Mouse (Mus musculus) limb, embryonic 14.5 days (tissue): ENCODE data around the gene Rab4b. TPM values are rescaled to one million over a fixed set of nuclear protein-coding genes. Genes with fewer than 3 reads are reported as not detected.

Experiments used
- ATAC-seq: fragments of 200-750 bp; cut with Nextera tagmentation; 2 replicates; pipeline ENCODE4 v1.8.0; 2017; ENCODE audit warnings: low read depth, moderate number of reproducible peaks, moderate TSS enrichment; ENCODE audit not compliant: low FRiP score
- DNase-seq: peaks from one replicate; pipeline ENCODE4 v3.0.0-alpha.2; 2015; ENCODE audit warnings: low spot score
- H3K27ac ChIP-seq: fragments of 300-500 bp; sonication (generic); replicated peaks from 2 replicates; pipeline ENCODE4 v1.5.1; 2014; ENCODE audit warnings: low read depth, mild to moderate bottlenecking, low read length, moderate library complexity, mixed read lengths
- H3K27me3 ChIP-seq: fragments of 300-500 bp; sonication (generic); 2 replicates; pipeline ENCODE4 v1.6.1; 2014; ENCODE audit warnings: low read length, mixed read lengths; ENCODE audit not compliant: control insufficient read depth, insufficient read depth
- H3K36me3 ChIP-seq: fragments of 300-500 bp; sonication (generic); 2 replicates; pipeline ENCODE4 v1.6.1; 2014; ENCODE audit warnings: mild to moderate bottlenecking, low read length, moderate library complexity, mixed read lengths; ENCODE audit not compliant: control insufficient read depth, insufficient read depth
- H3K4me1 ChIP-seq: fragments of 300-500 bp; sonication (generic); 2 replicates; pipeline ENCODE4 v1.6.1; 2014; ENCODE audit warnings: antibody characterized with exemption, low read length, mixed read lengths; ENCODE audit not compliant: control insufficient read depth, insufficient read depth
- H3K4me2 ChIP-seq: fragments of 300-500 bp; sonication (generic); replicated peaks from 2 replicates; pipeline ENCODE4 v1.6.1; 2014; ENCODE audit warnings: low read depth, mild to moderate bottlenecking, low read length, moderate library complexity; ENCODE audit not compliant: severe bottlenecking
- H3K4me3 ChIP-seq: fragments of 300-500 bp; sonication (generic); replicated peaks from 2 replicates; pipeline ENCODE4 v1.5.1; 2014; ENCODE audit warnings: low read length
- H3K9ac ChIP-seq: fragments of 300-500 bp; sonication (generic); 2 replicates; pipeline ENCODE4 v1.6.1; 2014; ENCODE audit warnings: mild to moderate bottlenecking, low read depth, low read length, moderate library complexity; ENCODE audit not compliant: severe bottlenecking
- H3K9me3 ChIP-seq: fragments of 300-500 bp; sonication (generic); 2 replicates; pipeline ENCODE4 v1.6.1; 2016; ENCODE audit warnings: low read length; ENCODE audit not compliant: control insufficient read depth
- POLR2A ChIP-seq: fragments of 200-500 bp; IDR thresholded peaks from 2 replicates; pipeline ENCODE4 v1.8.0; 2012; ENCODE audit warnings: inconsistent platforms, mild to moderate bottlenecking, moderate library complexity, borderline replicate concordance; ENCODE audit not compliant: insufficient read depth, insufficient read length; ENCODE audit errors: extremely low read depth
- WGBS: fragments of 180-500 bp; shearing (Covaris S2); extraction: QIAGEN DNeasy Blood & Tissue Kit; methylation state at CpG from one replicate; pipeline ENCODE4 v1.1.7; 2014; 5-methylcytosine and 5-hydroxymethylcytosine counted together
- polyA plus RNA-seq, 2 experiments: library from polyadenylated mRNA; depleted of rRNA in 1 of 2; stranded (reverse) in 1 of 2; unstranded in 1 of 2; fragments of >200 nt; fragmentation: Nextera tagmentation in 1 of 2; extraction: Ambion mirVana in 1 of 2; gene quantifications; 2 replicates each; pipeline versions ENCODE4 v1.2.1 to v1.2.3; 2012 to 2014

Rab4b gene
- polyA plus RNA-seq, 2 experiments: 61.5 to 78.3 TPM

DNA sequence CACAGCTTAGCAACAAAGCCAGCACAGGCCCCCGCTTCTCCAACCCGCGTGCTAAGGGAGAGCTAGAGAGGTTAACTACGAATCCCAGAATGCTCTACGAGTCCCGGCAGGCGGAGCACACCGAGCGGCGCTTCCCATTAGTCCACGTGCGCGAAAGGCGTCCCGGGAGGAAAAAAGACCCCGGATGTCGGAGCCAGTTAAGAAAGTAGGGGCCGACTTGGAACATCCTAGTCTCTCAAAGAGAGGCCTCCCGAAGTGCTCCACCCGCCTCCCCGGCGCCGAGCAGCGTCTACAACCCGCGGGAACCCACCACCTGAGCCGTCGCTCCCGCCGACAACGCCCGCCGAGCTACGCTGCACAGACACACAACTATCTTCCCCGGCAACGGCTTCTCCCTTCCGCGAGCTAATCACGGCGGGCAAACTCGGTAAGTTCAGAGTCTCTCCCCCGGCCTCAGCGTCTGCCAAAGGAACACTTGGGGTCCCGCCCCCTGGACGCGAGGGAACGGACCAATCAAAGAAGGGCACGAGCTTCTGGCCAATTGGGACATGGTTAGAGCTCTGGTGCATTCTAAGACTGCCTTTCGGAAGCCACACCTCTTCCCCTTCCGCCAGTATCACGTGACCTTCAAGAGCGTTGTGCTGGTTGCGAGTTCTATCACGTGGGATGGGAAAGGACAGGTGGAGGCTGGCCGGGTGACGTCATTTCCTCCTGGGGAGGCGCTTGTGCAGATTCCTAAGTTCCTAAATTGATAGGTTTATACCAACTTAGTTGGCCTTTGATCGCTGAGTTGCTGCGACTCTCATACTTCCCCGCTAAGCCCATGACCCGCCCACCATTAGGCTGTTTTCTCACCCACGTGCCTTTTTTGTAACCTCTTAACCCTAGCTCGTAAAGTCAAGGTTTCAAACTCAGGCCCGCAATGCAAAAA is 17.2 kb upstream of the Rab4b start, which contains the start of the genes BC024978 and Snrpa:
Gene BC024978, plus strand, starts transcription at position 101 of the 931 bp plus-strand sequence.
Gene Snrpa, minus strand, starts transcription at position 591 of the 931 bp plus-strand sequence.
- H3K27me3 ChIP-seq: no peaks in the 10 kb centered on the region
- TF ChIP-seq POLR2A: peak; percentile 58; the same call in 1 of the 2 replicates
- peaks cover 16% of the 10 kb centered on the region for H3K4me1 ChIP-seq
- peaks cover 38% of the 10 kb centered on the region for H3K36me3 ChIP-seq
- peak within 1 kb of the TSS; percentile 95 for H3K4me3 ChIP-seq
- no peaks in the 10 kb centered on the region for H3K9me3 ChIP-seq
- DNase-seq: peak; percentile 99
- H3K4me2 ChIP-seq: peak within 1 kb of the TSS; percentile 89
- ATAC-seq: peak; percentile 99
- peak within 1 kb of the TSS; percentile 99 for H3K27ac ChIP-seq
- under 1% methylated on average over 59 of the region's 64 CpGs for WGBS
- H3K9ac ChIP-seq: peak within 1 kb of the TSS; percentile 95

DNA sequence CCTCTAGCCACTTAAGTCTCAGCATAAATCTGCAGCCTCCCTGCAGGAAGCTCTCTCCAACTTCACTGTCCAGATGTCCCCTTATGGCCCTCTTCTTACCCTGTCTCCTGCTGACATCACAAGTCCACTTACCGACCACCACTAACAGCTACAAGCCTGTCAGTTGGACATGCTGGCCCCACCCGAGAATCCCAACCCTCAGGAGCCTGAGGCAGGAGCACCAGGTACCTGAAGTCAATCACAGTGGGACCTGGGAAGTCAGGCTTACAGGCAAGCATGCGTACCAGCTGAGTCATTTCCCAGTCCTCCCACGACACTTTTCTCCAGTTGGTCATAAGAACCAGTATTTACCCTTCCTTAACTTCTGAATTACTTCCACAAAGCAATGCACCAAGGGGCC is 15.0 kb upstream of the Rab4b start:
- no peak overlapping the region for H3K4me3 ChIP-seq
- TF ChIP-seq POLR2A: no peak
- ATAC-seq (no peak), DNase-seq (no peak)
- peaks cover 58% of the 10 kb centered on the region for H3K36me3 ChIP-seq
- no peaks in the 10 kb centered on the region for H3K27me3 ChIP-seq
- H3K4me1 ChIP-seq: peaks cover 16% of the 10 kb centered on the region
- no peaks in the 10 kb centered on the region for H3K9me3 ChIP-seq
- no peak overlapping the region for H3K9ac ChIP-seq
- H3K27ac ChIP-seq: no peak overlapping the region
- 81% methylated on average over 4 of the region's 4 CpGs for WGBS
- H3K4me2 ChIP-seq: no peak overlapping the region

DNA sequence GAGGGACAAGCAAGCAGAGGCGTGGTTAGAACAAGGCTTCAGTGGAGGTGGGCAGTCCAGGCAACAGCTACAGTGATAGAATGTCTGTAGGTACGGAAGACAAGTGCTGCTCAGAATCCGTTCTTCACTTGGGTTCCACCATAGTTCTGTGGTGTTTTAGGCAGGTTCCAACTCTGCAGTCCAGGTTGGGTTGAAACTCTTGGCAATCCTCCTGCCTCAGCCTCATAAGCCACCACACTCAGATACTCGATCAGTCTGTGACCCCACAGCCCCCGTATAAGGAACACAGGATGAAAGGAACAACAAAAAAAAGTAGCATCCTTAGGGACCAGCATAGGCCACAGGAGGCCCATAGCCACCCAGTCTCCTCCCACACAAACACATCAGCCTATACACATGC is 13.7 kb upstream of the Rab4b start:
- Histone ChIP-seq H3K36me3 (peaks cover 68% of the 10 kb centered on the region), H3K4me3 (no peak overlapping the region), H3K9ac (no peak overlapping the region), H3K4me1 (peaks cover 16% of the 10 kb centered on the region), H3K27ac (no peak overlapping the region), H3K4me2 (no peak overlapping the region), H3K9me3 (no peaks in the 10 kb centered on the region), H3K27me3 (no peaks in the 10 kb centered on the region)
- DNase-seq: no peak
- ATAC-seq: no peak
- no peak for TF ChIP-seq POLR2A
- WGBS: 97% methylated on average over 5 of the region's 5 CpGs

DNA sequence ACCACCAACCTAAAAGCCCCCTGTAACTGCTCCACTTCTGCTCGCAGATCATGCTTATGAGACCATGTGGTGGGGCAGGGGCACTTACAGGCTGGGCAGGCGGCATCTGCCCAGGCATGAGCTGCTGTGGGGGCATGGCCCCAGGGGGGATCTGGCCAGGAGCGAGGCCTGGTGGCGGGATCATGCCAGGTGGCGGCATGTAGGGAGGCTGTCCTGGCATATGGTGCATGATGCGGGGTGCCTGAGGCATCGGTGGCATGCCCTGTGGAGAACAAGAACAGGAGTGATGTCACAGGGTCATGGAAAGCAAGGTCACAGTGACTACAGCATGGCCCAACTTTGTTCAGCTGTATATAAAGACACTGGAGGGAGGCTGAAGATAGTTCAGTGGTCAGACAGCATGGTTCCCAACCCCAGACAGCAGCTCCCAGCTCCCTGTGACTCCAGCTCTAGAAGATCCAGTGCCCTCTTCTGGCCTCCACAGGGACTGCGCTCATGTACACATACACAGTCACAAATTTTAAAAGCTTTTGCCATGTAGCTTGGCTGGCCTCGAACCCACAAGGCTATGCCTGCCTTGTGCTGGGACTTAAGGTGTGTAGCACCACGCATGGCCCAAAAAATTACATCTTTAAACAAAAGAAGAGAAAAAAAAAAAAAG is 10.7 kb upstream of the Rab4b start:
- ATAC-seq: no peak
- H3K9me3 ChIP-seq: no peaks in the 10 kb centered on the region
- DNase-seq: no peak
- no peak overlapping the region for H3K9ac ChIP-seq
- H3K27ac ChIP-seq: no peak overlapping the region
- H3K4me3 ChIP-seq: no peak overlapping the region
- peaks cover 6% of the 10 kb centered on the region for H3K4me1 ChIP-seq
- H3K27me3 ChIP-seq: no peaks in the 10 kb centered on the region
- H3K4me2 ChIP-seq: no peak overlapping the region
- WGBS: 99% methylated on average over 10 of the region's 10 CpGs
- H3K36me3 ChIP-seq: peaks cover 96% of the 10 kb centered on the region
- TF ChIP-seq POLR2A: no peak

DNA sequence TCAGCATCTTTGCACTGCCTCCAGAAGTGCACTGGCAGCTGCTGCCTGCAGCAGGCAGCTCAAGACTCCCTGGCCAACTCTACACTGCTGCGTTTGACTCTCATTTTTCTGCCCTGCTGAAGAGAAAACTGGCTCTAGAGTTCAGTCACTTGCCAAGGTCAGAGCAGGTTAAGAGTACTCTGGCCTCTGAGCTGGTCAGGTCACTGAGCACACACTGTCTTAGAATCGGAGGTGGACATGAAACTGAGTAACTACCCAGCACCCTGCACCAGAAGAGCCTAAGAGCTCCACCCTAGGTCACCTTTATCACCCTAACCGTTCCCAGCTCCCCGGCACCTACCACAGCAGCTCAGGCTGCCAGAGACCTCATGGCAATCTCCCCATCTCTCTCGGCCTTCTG is 7.3 kb upstream of the Rab4b start:
- WGBS: 94% methylated on average over 5 of the region's 5 CpGs
- Histone ChIP-seq H3K4me1 (no peaks in the 10 kb centered on the region), H3K4me2 (no peak overlapping the region), H3K9me3 (no peaks in the 10 kb centered on the region), H3K9ac (no peak overlapping the region), H3K27me3 (no peaks in the 10 kb centered on the region), H3K27ac (no peak overlapping the region), H3K36me3 (peaks cover 73% of the 10 kb centered on the region), H3K4me3 (no peak overlapping the region)
- no peak for DNase-seq
- no peak for TF ChIP-seq POLR2A
- ATAC-seq: no peak
